Mouse (Mus musculus) monocyte, adult 5-6 weeks (primary cell): ENCODE measurements around the gene Zfp217. TPM values are rescaled to one million over a fixed set of nuclear protein-coding genes. Genes with fewer than 3 reads are reported as not detected.

Experiments
- ATAC-seq: fragments of 153-309, 156-312 bp; replicated peaks from 2 replicates; pipeline ENCODE4 v1.8.0; 2017; ENCODE audit warnings: mild to moderate bottlenecking; ENCODE audit not compliant: low TSS enrichment, insufficient number of reproducible peaks, severe bottlenecking, poor library complexity, low FRiP score
- total RNA-seq: library from RNA; stranded (forward); fragments of 200-1000, 200-491, 200-594 nt; gene quantifications from 3 replicates; pipeline ENCODE4 v1.2.3, GENCODE M21; 2017

Zfp217 gene
- total RNA-seq, 1 experiment from 2014 or later: 42.9 TPM

DNA sequence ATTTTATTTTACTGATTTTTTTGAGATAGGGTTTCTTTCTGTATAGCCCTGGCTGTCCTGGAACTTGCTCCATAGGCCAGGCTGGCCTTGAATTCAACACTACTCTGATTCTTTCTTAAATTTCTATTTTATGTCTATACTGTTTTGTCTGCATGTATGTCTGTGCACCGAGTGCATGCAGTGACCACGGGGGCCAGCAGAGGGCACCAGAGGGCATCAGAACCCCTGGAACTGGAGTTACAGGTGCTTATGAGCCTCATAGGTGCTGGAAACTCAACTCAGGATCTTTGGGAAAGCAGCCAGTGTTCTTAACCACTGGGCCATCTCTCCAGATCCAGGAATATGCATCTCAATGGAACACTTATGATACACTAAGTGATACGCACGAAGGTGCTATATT lies 87.8 kb downstream of the Zfp217 start:
- ATAC-seq: no peak

GRCm38 (mm10) chr2:170058774-170059173 lies 89.1 kb downstream of the Zfp217 start:
- ATAC-seq: no peak
